Mouse (Mus musculus) hematopoietic stem cell, adult 5-6 weeks (primary cell): ENCODE measurements around the gene Fbxl13. TPM values are rescaled to one million over a fixed set of nuclear protein-coding genes. Genes with fewer than 3 reads are reported as not detected.

Experiments used
- ATAC-seq, 2 experiments: fragments of 125-278 bp in 1 of 2; replicated peaks in 1 of 2; 2 replicates each; pipeline ENCODE4 v1.8.0; 2016 to 2017; ENCODE audit warnings: inconsistent platforms in 2 of 2, mild to moderate bottlenecking in 2 of 2, moderate number of reproducible peaks in 2 of 2, low read depth in 1 of 2, moderate TSS enrichment in 1 of 2; ENCODE audit not compliant: low FRiP score in 2 of 2, poor library complexity in 2 of 2, severe bottlenecking in 2 of 2, insufficient read depth in 1 of 2, low TSS enrichment in 1 of 2
- total RNA-seq: library from RNA; stranded (forward); fragments of 172-1452, 232-1000 nt; gene quantifications from 2 replicates; pipeline ENCODE4 v1.2.3, GENCODE M21; 2017

Fbxl13 gene
- total RNA-seq, 1 experiment from 2014 or later: not detected

- no peak for ATAC-seq
Observed at GRCm38 (mm10) chr5:21545786-21546185, 99.6 kb downstream of the Fbxl13 start.

- no peak for ATAC-seq
Observed at GRCm38 (mm10) chr5:21545227-21545626, 100.2 kb downstream of the Fbxl13 start.

GRCm38 (mm10) chr5:21544821-21545220, 100.6 kb downstream of the Fbxl13 start:
- ATAC-seq: no peak

- no peak for ATAC-seq
Observed at GRCm38 (mm10) chr5:21543409-21544201, 101.8 kb downstream of the Fbxl13 start, which contains the start of gene Lrrc17. Gene Lrrc17, plus strand, starts transcription at chr5:21543559.

- no peak for ATAC-seq
Observed at GRCm38 (mm10) chr5:21542226-21542625, 103.2 kb downstream of the Fbxl13 start.

GRCm38 (mm10) chr5:21532921-21533320, 112.5 kb downstream of the Fbxl13 start:
- no peak for ATAC-seq

- ATAC-seq: no peak
Observed at GRCm38 (mm10) chr5:21532126-21532525, 113.3 kb downstream of the Fbxl13 start.

GRCm38 (mm10) chr5:21529110-21529720, 116.2 kb downstream of the Fbxl13 start:
- 0 out of 4 replicates have a peak, but pooled peaks of 1 of the 2 experiments have one; percentile 8 for ATAC-seq

- peak; percentile 71 to 76 for ATAC-seq
Observed at GRCm38 (mm10) chr5:21528068-21528842, 117.2 kb downstream of the Fbxl13 start.

GRCm38 (mm10) chr5:21527488-21527911, 117.9 kb downstream of the Fbxl13 start:
- ATAC-seq: no peak

GRCm38 (mm10) chr5:21526835-21527485, 118.5 kb downstream of the Fbxl13 start:
- no peak for ATAC-seq

GRCm38 (mm10) chr5:21519166-21519565, 126.3 kb downstream of the Fbxl13 start:
- no peak for ATAC-seq

GRCm38 (mm10) chr5:21518207-21518606, 127.2 kb downstream of the Fbxl13 start:
- ATAC-seq: no peak

- peak; percentile 42 to 48; a peak in 3 of 4 replicates for ATAC-seq
Observed at GRCm38 (mm10) chr5:21517562-21517961, 127.9 kb downstream of the Fbxl13 start.

- no peak for ATAC-seq
Observed at GRCm38 (mm10) chr5:21513363-21513762, 132.1 kb downstream of the Fbxl13 start.

GRCm38 (mm10) chr5:21509801-21510200, 135.6 kb downstream of the Fbxl13 start:
- no peak for ATAC-seq

- no peak for ATAC-seq
Observed at GRCm38 (mm10) chr5:21506887-21507286, 138.5 kb downstream of the Fbxl13 start.
